Mouse (Mus musculus): ENCODE measurements at regions not wholly inside any gene's neighbourhood (a gene's known extent, or its start where the extent isn't known, plus 50 kb on each side); places are given as distances from the start of the nearest gene placed in this dataset.

GRCm38 (mm10) chr13:53902831-53903230, 152.7 kb downstream of the Drd1 start:
- no peak for DNase-seq (ENCODE audit: low spot score in 2 of 2)

GRCm38 (mm10) chr13:53900406-53901025, 155.0 kb downstream of the Drd1 start:
- no peak for DNase-seq (ENCODE audit: low spot score in 2 of 2)

GRCm38 (mm10) chr13:53898351-53898750, 157.2 kb downstream of the Drd1 start:
- no peak for DNase-seq (ENCODE audit: low spot score in 2 of 2)

- no peak for DNase-seq (ENCODE audit: low spot score in 2 of 2)
These were observed 158.3 kb downstream of the Drd1 start for GRCm38 (mm10) chr13:53897176-53897575.

GRCm38 (mm10) chr13:53888411-53888810, 167.1 kb downstream of the Drd1 start:
- no peak for DNase-seq (ENCODE audit: low spot score in 2 of 2)

- DNase-seq (ENCODE audit: low spot score in 2 of 2): peak in 1 of 2 experiments; percentile 20
These were observed 169.7 kb downstream of the Drd1 start for GRCm38 (mm10) chr13:53885756-53886155.

- DNase-seq (ENCODE audit: low spot score in 2 of 2): no peak
These were observed 172.3 kb downstream of the Drd1 start for GRCm38 (mm10) chr13:53883206-53883605.

GRCm38 (mm10) chr13:53880466-53881250, 174.8 kb downstream of the Drd1 start:
- no peak for DNase-seq (ENCODE audit: low spot score in 2 of 2)

GRCm38 (mm10) chr13:53875546-53875945, 180.0 kb downstream of the Drd1 start:
- peak in 1 of 2 experiments; percentile 19 for DNase-seq (ENCODE audit: low spot score in 2 of 2)

GRCm38 (mm10) chr13:53865323-53865722, 190.2 kb downstream of the Drd1 start:
- DNase-seq (ENCODE audit: low spot score in 2 of 2): no peak

GRCm38 (mm10) chr13:53862336-53862735, 193.2 kb downstream of the Drd1 start:
- DNase-seq (ENCODE audit: low spot score in 2 of 2): no peak

- no peak for DNase-seq (ENCODE audit: low spot score in 2 of 2)
These were observed 201.3 kb downstream of the Drd1 start for GRCm38 (mm10) chr13:53854196-53854595.

- DNase-seq (ENCODE audit: low spot score in 2 of 2): no peak
These were observed 205.4 kb downstream of the Drd1 start for GRCm38 (mm10) chr13:53850146-53850545.

- DNase-seq (ENCODE audit: low spot score in 2 of 2): no peak
These were observed 209.3 kb downstream of the Drd1 start for GRCm38 (mm10) chr13:53846221-53846620.

- DNase-seq (ENCODE audit: low spot score in 2 of 2): no peak
These were observed 209.7 kb downstream of the Drd1 start for GRCm38 (mm10) chr13:53845786-53846185.

- DNase-seq (ENCODE audit: low spot score in 2 of 2): no peak
These were observed 229.4 kb downstream of the Drd1 start for GRCm38 (mm10) chr13:53825957-53826580.

- no peak for DNase-seq (ENCODE audit: low spot score in 2 of 2)
These were observed 233.4 kb downstream of the Drd1 start for GRCm38 (mm10) chr13:53822061-53822460.

GRCm38 (mm10) chr13:53815629-53816028, 239.9 kb downstream of the Drd1 start:
- no peak for DNase-seq (ENCODE audit: low spot score in 2 of 2)

- DNase-seq (ENCODE audit: low spot score in 2 of 2): no peak
These were observed 241.4 kb downstream of the Drd1 start for GRCm38 (mm10) chr13:53814088-53814487.

- DNase-seq (ENCODE audit: low spot score in 2 of 2): no peak
These were observed 243.6 kb downstream of the Drd1 start for GRCm38 (mm10) chr13:53811862-53812261.

GRCm38 (mm10) chr13:53811151-53811550, 244.4 kb downstream of the Drd1 start:
- DNase-seq (ENCODE audit: low spot score in 2 of 2): peak in 1 of 2 experiments; percentile 10

- DNase-seq (ENCODE audit: low spot score in 2 of 2): no peak
These were observed 247.5 kb downstream of the Drd1 start for GRCm38 (mm10) chr13:53807791-53808525.

Measured in frontal cortex, postnatal 14 days (tissue).